Mouse (Mus musculus) thymus, adult 2 months (tissue): ENCODE results near the gene Nfkbiz. TPM values are rescaled to one million over a fixed set of nuclear protein-coding genes. Genes with fewer than 3 reads are reported as not detected.

Experiments
- DNase-seq: peaks from one replicate; pipeline ENCODE4 v3.0.0; 2021
- H3K27ac ChIP-seq: fragments of 200-500 bp; 2 replicates; pipeline ENCODE4 v1.5.1; 2012; ENCODE audit warnings: low read length, control low read depth; ENCODE audit not compliant: control insufficient read depth, insufficient read depth
- H3K27me3 ChIP-seq: fragments of 200-500 bp; 2 replicates; pipeline ENCODE4 v1.6.1; 2012; ENCODE audit warnings: mild to moderate bottlenecking, low read length, moderate library complexity, mixed read lengths; ENCODE audit not compliant: control insufficient read depth, insufficient read depth
- H3K36me3 ChIP-seq: fragments of 200-500 bp; 2 replicates; pipeline ENCODE4 v1.6.1; 2012; ENCODE audit warnings: mild to moderate bottlenecking, low read length, moderate library complexity; ENCODE audit not compliant: control insufficient read depth, insufficient read depth
- H3K4me1 ChIP-seq: fragments of 200-500 bp; replicated peaks from 2 replicates; pipeline ENCODE4 v1.6.1; 2012; ENCODE audit warnings: low read length; ENCODE audit not compliant: control insufficient read depth, insufficient read depth
- H3K4me3 ChIP-seq: fragments of 200-500 bp; 2 replicates; pipeline ENCODE4 v1.5.1; 2012; ENCODE audit warnings: mild to moderate bottlenecking, low read length, control low read depth, moderate library complexity; ENCODE audit not compliant: control insufficient read depth, insufficient read depth
- CTCF ChIP-seq: fragments of 200-500 bp; IDR thresholded peaks from 2 replicates; pipeline ENCODE4 v1.5.1; 2012; ENCODE audit warnings: mild to moderate bottlenecking, control low read depth, low read length, moderate library complexity, borderline replicate concordance; ENCODE audit not compliant: control insufficient read depth, poor library complexity, insufficient read depth; ENCODE audit errors: extremely low read depth
- POLR2A ChIP-seq: fragments of 200-500 bp; IDR thresholded peaks from 2 replicates; pipeline ENCODE4 v1.6.1; 2012; ENCODE audit warnings: mild to moderate bottlenecking, low read length, control low read depth, moderate library complexity; ENCODE audit not compliant: control insufficient read depth, poor library complexity, insufficient read depth; ENCODE audit errors: extremely low read depth
- WGBS: fragments of 180-500 bp; shearing (Covaris S2); methylation state at CpG from one replicate; pipeline ENCODE4 v1.1.7; 2018; 5-methylcytosine and 5-hydroxymethylcytosine counted together
- polyA plus RNA-seq: library from polyadenylated mRNA; depleted of rRNA; stranded (reverse); fragments of >200 nt; gene quantifications from 2 replicates; pipeline ENCODE4 v1.2.3, GENCODE M21; 2012

Gene Nfkbiz
- polyA plus RNA-seq, 1 experiment: 21.1 TPM

DNA sequence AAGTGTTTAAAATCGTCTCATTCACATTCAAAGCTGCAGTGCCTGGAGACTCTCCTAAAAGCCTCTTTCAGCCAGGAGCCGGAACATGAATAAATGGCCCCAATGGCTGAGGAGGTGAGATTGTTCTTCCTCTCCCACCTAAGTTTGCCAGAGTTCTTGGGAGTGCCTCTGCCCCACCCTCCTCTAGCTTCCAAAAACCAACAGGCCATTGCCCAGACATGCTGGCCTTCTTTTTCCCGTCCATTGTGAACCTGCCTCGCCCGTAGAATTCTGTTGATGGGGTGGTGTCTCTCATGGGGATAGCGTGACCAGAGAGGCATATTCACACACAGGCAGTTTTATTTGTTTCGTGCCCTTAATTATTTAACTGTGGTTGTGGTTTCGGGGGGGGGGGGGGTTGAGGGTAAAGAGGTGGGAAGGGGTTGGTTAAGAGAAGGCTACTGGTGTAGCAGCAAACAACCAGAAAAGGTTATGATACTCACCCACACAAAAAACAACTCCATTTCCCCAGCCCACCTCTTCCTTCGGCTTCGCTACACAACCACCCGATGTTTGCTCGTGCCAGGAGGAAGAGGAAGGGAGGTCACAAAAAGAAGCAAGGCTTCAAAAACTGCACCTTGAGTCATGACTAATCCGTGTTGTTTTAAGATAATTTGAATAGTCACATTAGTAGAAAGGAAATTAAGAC is 51.2 kb downstream of the Nfkbiz start:
- Histone ChIP-seq H3K36me3 (no peaks in the 10 kb centered on the region), H3K4me3 (no peak overlapping the region), H3K27ac (no peak overlapping the region), H3K4me1 (peaks cover 16% of the 10 kb centered on the region), H3K27me3 (no peaks in the 10 kb centered on the region)
- WGBS: 32% methylated on average over 13 of the region's 13 CpGs
- DNase-seq: no peak
- TF ChIP-seq POLR2A (no peak), CTCF (no peak)

GRCm38 (mm10) chr16:55784379-55784778 is 54.3 kb downstream of the Nfkbiz start:
- DNase-seq: no peak
- WGBS: 93% methylated on average over 7 of the region's 7 CpGs
- H3K27me3 ChIP-seq: no peaks in the 10 kb centered on the region
- peaks cover 16% of the 10 kb centered on the region for H3K4me1 ChIP-seq
- no peak overlapping the region for H3K27ac ChIP-seq
- TF ChIP-seq POLR2A (no peak), CTCF (no peak)
- H3K4me3 ChIP-seq: no peak overlapping the region
- no peaks in the 10 kb centered on the region for H3K36me3 ChIP-seq

- no peak for DNase-seq
- TF ChIP-seq POLR2A (no peak), CTCF (no peak)
- Histone ChIP-seq H3K4me3 (no peak overlapping the region), H3K4me1 (peaks cover 13% of the 10 kb centered on the region), H3K36me3 (no peaks in the 10 kb centered on the region), H3K27ac (no peak overlapping the region), H3K27me3 (no peaks in the 10 kb centered on the region)
- 87% methylated on average over 3 of the region's 3 CpGs for WGBS
Measured at GRCm38 (mm10) chr16:55783923-55784322, 54.8 kb downstream of the Nfkbiz start.

GRCm38 (mm10) chr16:55782911-55783310 is 55.8 kb downstream of the Nfkbiz start:
- no peak overlapping the region for H3K4me3 ChIP-seq
- TF ChIP-seq POLR2A (no peak), CTCF (no peak)

DNA sequence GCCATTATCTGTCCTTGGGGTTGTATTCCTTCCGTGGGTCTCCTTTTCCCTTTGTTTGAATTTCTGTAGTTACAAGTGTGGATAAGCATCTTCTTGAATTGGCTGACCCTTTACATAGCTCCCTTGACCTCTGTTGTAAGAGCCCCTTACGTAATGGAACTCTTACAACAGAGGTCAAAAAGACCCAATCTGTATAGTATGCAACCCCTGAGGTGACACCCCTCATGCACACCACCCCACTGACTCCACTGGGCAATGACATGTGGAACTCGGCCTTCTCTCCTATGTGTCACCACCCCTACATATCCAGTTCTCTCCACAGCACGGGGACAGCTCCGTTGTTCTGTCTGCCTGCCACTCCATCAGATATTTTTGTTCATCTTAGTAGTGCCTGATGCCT is 56.9 kb downstream of the Nfkbiz start:
- Histone ChIP-seq H3K27ac (no peak overlapping the region), H3K4me3 (no peak overlapping the region), H3K36me3 (no peaks in the 10 kb centered on the region), H3K27me3 (no peaks in the 10 kb centered on the region), H3K4me1 (no peaks in the 10 kb centered on the region)
- WGBS: 93% methylated on average over 5 of the region's 5 CpGs
- TF ChIP-seq POLR2A (no peak), CTCF (no peak)
- DNase-seq: no peak

More at GRCm38 (mm10) chr16:55782911-55783310, 55.8 kb downstream of the Nfkbiz start:
- Histone ChIP-seq H3K27me3 (no peaks in the 10 kb centered on the region), H3K36me3 (no peaks in the 10 kb centered on the region), H3K4me1 (peaks cover 7% of the 10 kb centered on the region), H3K27ac (no peak overlapping the region)
- 96% methylated on average over 2 of the region's 2 CpGs for WGBS
- DNase-seq: no peak

GRCm38 (mm10) chr16:55780958-55781558 is 57.6 kb downstream of the Nfkbiz start:
- H3K27me3 ChIP-seq: no peaks in the 10 kb centered on the region
- no peak for DNase-seq
- WGBS: 78% methylated on average over 5 of the region's 5 CpGs
- no peak overlapping the region for H3K4me3 ChIP-seq
- no peak overlapping the region for H3K27ac ChIP-seq
- H3K36me3 ChIP-seq: no peaks in the 10 kb centered on the region
- H3K4me1 ChIP-seq: no peaks in the 10 kb centered on the region
- no peak for TF ChIP-seq POLR2A
- no peak for TF ChIP-seq CTCF
